Mouse (Mus musculus) mouse trophoblast stem cell (cell line): ENCODE measurements at regions not wholly inside any gene's neighbourhood (a gene's known extent, or its start where the extent isn't known, plus 50 kb on each side); places are given as distances from the start of the nearest gene placed in this dataset.

ENCODE experiments used
- in situ Hi-C, 2 experiments: fragments of 300-500 bp; cut with MseI, MboI; formaldehyde crosslinking; loops; 2 replicates in 1 of 2; 3 replicates in 1 of 2; pipeline ENCODE4 v1.15.1; 2025

GRCm38 (mm10) chr2:50833791-50834190, 315.1 kb downstream of the Rnd3 start:
- in situ Hi-C loops = loop anchor here in 1 of 2 experiments (25.0 kb wide), 1 partner anchor 521 kb away; no protein-coding TSS in a partner anchor

- in situ Hi-C loops = loop anchor here in 1 of 2 experiments (25.0 kb wide), 1 partner anchor 520 kb away; no protein-coding TSS in a partner anchor
Measured at GRCm38 (mm10) chr2:50832471-50832870, 316.4 kb downstream of the Rnd3 start.

- in situ Hi-C loops = loop anchor here in 1 of 2 experiments (25.0 kb wide), 1 partner anchor 518 kb away; no protein-coding TSS in a partner anchor
Measured at GRCm38 (mm10) chr2:50830056-50830720, 318.7 kb downstream of the Rnd3 start.

- in situ Hi-C loops = loop anchor here (10.0 to 25.0 kb wide), 2 partner anchors 512 to 515 kb away; no protein-coding TSS in a partner anchor
Measured at GRCm38 (mm10) chr2:50827097-50827496, 321.8 kb downstream of the Rnd3 start.

GRCm38 (mm10) chr2:50826537-50826936, 322.4 kb downstream of the Rnd3 start:
- in situ Hi-C loops = loop anchor here (10.0 to 25.0 kb wide), 2 partner anchors 512 to 514 kb away; no protein-coding TSS in a partner anchor

GRCm38 (mm10) chr2:50825626-50826025, 323.3 kb downstream of the Rnd3 start:
- in situ Hi-C loops = loop anchor here (10.0 to 25.0 kb wide), 2 partner anchors 511 to 513 kb away; no protein-coding TSS in a partner anchor

GRCm38 (mm10) chr2:50824782-50825181, 324.1 kb downstream of the Rnd3 start:
- in situ Hi-C loops = loop anchor here (10.0 to 25.0 kb wide), 2 partner anchors 510 to 512 kb away; no protein-coding TSS in a partner anchor

GRCm38 (mm10) chr2:50822738-50823137, 326.2 kb downstream of the Rnd3 start:
- in situ Hi-C loops = loop anchor here in 1 of 2 experiments (10.0 kb wide), 1 partner anchor 508 kb away; no protein-coding TSS in a partner anchor

GRCm38 (mm10) chr2:50819305-50819665, 329.6 kb downstream of the Rnd3 start:
- in situ Hi-C loops = no loop called here

GRCm38 (mm10) chr2:50818557-50819304, 330.2 kb downstream of the Rnd3 start:
- in situ Hi-C loops = no loop called here

GRCm38 (mm10) chr2:50816364-50816763, 332.5 kb downstream of the Rnd3 start:
- in situ Hi-C loops = no loop called here

GRCm38 (mm10) chr2:50815541-50815940, 333.4 kb downstream of the Rnd3 start:
- in situ Hi-C loops = no loop called here

- in situ Hi-C loops = no loop called here
Measured at GRCm38 (mm10) chr2:50813568-50814461, 335.1 kb downstream of the Rnd3 start.

GRCm38 (mm10) chr2:50812296-50812695, 336.6 kb downstream of the Rnd3 start:
- in situ Hi-C loops = no loop called here

- in situ Hi-C loops = no loop called here
Measured at GRCm38 (mm10) chr2:50810336-50811066, 338.4 kb downstream of the Rnd3 start.

GRCm38 (mm10) chr2:50809823-50810222, 339.1 kb downstream of the Rnd3 start:
- in situ Hi-C loops = no loop called here

GRCm38 (mm10) chr2:50807162-50807960, 341.6 kb downstream of the Rnd3 start:
- in situ Hi-C loops = no loop called here

GRCm38 (mm10) chr2:50805645-50806044, 343.3 kb downstream of the Rnd3 start:
- in situ Hi-C loops = no loop called here

- in situ Hi-C loops = no loop called here
Measured at GRCm38 (mm10) chr2:50796087-50796486, 352.8 kb downstream of the Rnd3 start.

GRCm38 (mm10) chr2:50793616-50794015, 355.3 kb downstream of the Rnd3 start:
- in situ Hi-C loops = no loop called here
